Mouse (Mus musculus): Measurements from ENCODE around the gene Il1r1.

Il1r1 gene

GRCm38 (mm10) chr1:40324955-40325702, 100.2 kb downstream of the Il1r1 start:
- peak; percentile 17 to 24 for DNase-seq

- no peak for DNase-seq
These were observed 100.9 kb downstream of the Il1r1 start for GRCm38 (mm10) chr1:40325711-40326327.

GRCm38 (mm10) chr1:40327604-40328003, 102.7 kb downstream of the Il1r1 start:
- no peak for DNase-seq

- DNase-seq: no peak
These were observed 104.6 kb downstream of the Il1r1 start for GRCm38 (mm10) chr1:40329526-40329925.

- no peak for DNase-seq
These were observed 105.3 kb downstream of the Il1r1 start for GRCm38 (mm10) chr1:40330181-40330580.

- no peak for DNase-seq
These were observed 114.5 kb downstream of the Il1r1 start for GRCm38 (mm10) chr1:40339346-40339745.

- no peak for DNase-seq
These were observed 115.2 kb downstream of the Il1r1 start for GRCm38 (mm10) chr1:40340102-40340501.

- no peak for DNase-seq
These were observed 127.5 kb downstream of the Il1r1 start for GRCm38 (mm10) chr1:40352158-40352903.

GRCm38 (mm10) chr1:40352904-40353286, 128.0 kb downstream of the Il1r1 start:
- no peak for DNase-seq

GRCm38 (mm10) chr1:40354665-40355064, 129.8 kb downstream of the Il1r1 start:
- DNase-seq: no peak

GRCm38 (mm10) chr1:40355431-40355843, 130.6 kb downstream of the Il1r1 start:
- no peak for DNase-seq

GRCm38 (mm10) chr1:40355904-40356521, 131.1 kb downstream of the Il1r1 start:
- DNase-seq: no peak

- DNase-seq: no peak
These were observed 133.0 kb downstream of the Il1r1 start for GRCm38 (mm10) chr1:40357921-40358320.

- no peak for DNase-seq
These were observed 133.5 kb downstream of the Il1r1 start for GRCm38 (mm10) chr1:40358351-40358750.

GRCm38 (mm10) chr1:40358771-40359181, 133.9 kb downstream of the Il1r1 start:
- no peak for DNase-seq

GRCm38 (mm10) chr1:40359731-40360130, 134.9 kb downstream of the Il1r1 start:
- DNase-seq: no peak

GRCm38 (mm10) chr1:40360969-40361368, 136.1 kb downstream of the Il1r1 start:
- DNase-seq: no peak

- DNase-seq: no peak
These were observed 136.7 kb downstream of the Il1r1 start for GRCm38 (mm10) chr1:40361596-40361995.

GRCm38 (mm10) chr1:40362784-40363183, 137.9 kb downstream of the Il1r1 start:
- no peak for DNase-seq
